Mouse (Mus musculus): ENCODE measurements at regions not wholly inside any gene's neighbourhood (a gene's known extent, or its start where the extent isn't known, plus 50 kb on each side); places are given as distances from the start of the nearest gene placed in this dataset.

DNA sequence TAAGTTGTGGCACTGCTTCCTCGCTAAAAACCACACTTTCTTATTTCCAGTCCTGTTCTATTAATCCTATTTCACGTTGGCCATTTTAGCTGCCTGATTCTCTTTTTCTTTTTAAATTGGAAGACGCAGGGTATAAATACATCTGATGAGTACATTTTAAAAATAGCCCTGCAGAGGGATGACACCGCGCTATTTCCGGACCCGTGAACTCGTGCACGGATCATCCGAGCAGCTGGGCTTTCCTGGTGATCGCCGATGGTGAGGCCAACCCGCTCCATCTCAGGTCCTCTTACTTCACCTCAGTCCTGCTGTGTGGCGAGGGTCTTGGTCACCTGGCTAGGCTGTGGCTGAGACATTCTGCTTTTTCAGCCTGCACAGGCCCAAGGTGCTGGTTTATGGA is 267.9 kb downstream of the Vrk1 start:
- no peaks in the 10 kb centered on the region for H3K4me1 ChIP-seq (ENCODE audit: control insufficient read depth, insufficient read depth, low read length)
- 74% methylated on average over 14 of the region's 14 CpGs for WGBS (ENCODE audit: insufficient replicate concordance)
- no peak overlapping the region for H3K27ac ChIP-seq (ENCODE audit: low read depth, low read length)
- ATAC-seq (replicated peaks; ENCODE audit: insufficient number of reproducible peaks, low FRiP score, low TSS enrichment) = no peak
- no peak overlapping the region for H3K4me2 ChIP-seq
- no peaks in the 10 kb centered on the region for H3K36me3 ChIP-seq (ENCODE audit: control insufficient read depth, insufficient read depth, low read length)
- H3K27me3 ChIP-seq (ENCODE audit: control insufficient read depth, insufficient read depth, low read length) = no peaks in the 10 kb centered on the region
- no peak overlapping the region for H3K4me3 ChIP-seq (ENCODE audit: low read depth, low read length)
- H3K9me3 ChIP-seq (replicated peaks; ENCODE audit: control insufficient read depth, low read length) = 0 out of 2 replicates have a peak, but pooled peaks cover 3% of the 10 kb centered on the region
- no peak overlapping the region for H3K9ac ChIP-seq (ENCODE audit: low read depth, low read length)

- no peak overlapping the region for H3K4me3 ChIP-seq (ENCODE audit: low read depth, low read length)
- no peak for ATAC-seq (replicated peaks; ENCODE audit: insufficient number of reproducible peaks, low FRiP score, low TSS enrichment)
- WGBS (ENCODE audit: insufficient replicate concordance) = 62% methylated on average over 16 of the region's 16 CpGs
- no peak overlapping the region for H3K4me2 ChIP-seq
- no peaks in the 10 kb centered on the region for H3K4me1 ChIP-seq (ENCODE audit: control insufficient read depth, insufficient read depth, low read length)
- H3K27me3 ChIP-seq (ENCODE audit: control insufficient read depth, insufficient read depth, low read length) = no peaks in the 10 kb centered on the region
- no peak overlapping the region for H3K9ac ChIP-seq (ENCODE audit: low read depth, low read length)
- no peak overlapping the region for H3K27ac ChIP-seq (ENCODE audit: low read depth, low read length)
- 0 out of 2 replicates have a peak, but pooled peaks cover 3% of the 10 kb centered on the region for H3K9me3 ChIP-seq (replicated peaks; ENCODE audit: control insufficient read depth, low read length)
- H3K36me3 ChIP-seq (ENCODE audit: control insufficient read depth, insufficient read depth, low read length) = no peaks in the 10 kb centered on the region
Measured at GRCm38 (mm10) chr12:106282491-106283106, 272.6 kb downstream of the Vrk1 start.

- H3K4me2 ChIP-seq = no peak overlapping the region
- H3K9me3 ChIP-seq (replicated peaks; ENCODE audit: control insufficient read depth, low read length) = 0 out of 2 replicates have a peak, but pooled peaks cover 3% of the 10 kb centered on the region
- no peak overlapping the region for H3K9ac ChIP-seq (ENCODE audit: low read depth, low read length)
- 71% methylated on average over 8 of the region's 8 CpGs for WGBS (ENCODE audit: insufficient replicate concordance)
- H3K27ac ChIP-seq (ENCODE audit: low read depth, low read length) = no peak overlapping the region
- no peaks in the 10 kb centered on the region for H3K27me3 ChIP-seq (ENCODE audit: control insufficient read depth, insufficient read depth, low read length)
- no peaks in the 10 kb centered on the region for H3K36me3 ChIP-seq (ENCODE audit: control insufficient read depth, insufficient read depth, low read length)
- H3K4me3 ChIP-seq (ENCODE audit: low read depth, low read length) = no peak overlapping the region
- no peak for ATAC-seq (replicated peaks; ENCODE audit: insufficient number of reproducible peaks, low FRiP score, low TSS enrichment)
- H3K4me1 ChIP-seq (ENCODE audit: control insufficient read depth, insufficient read depth, low read length) = no peaks in the 10 kb centered on the region
Measured at GRCm38 (mm10) chr12:106284814-106285213, 274.8 kb downstream of the Vrk1 start.

DNA sequence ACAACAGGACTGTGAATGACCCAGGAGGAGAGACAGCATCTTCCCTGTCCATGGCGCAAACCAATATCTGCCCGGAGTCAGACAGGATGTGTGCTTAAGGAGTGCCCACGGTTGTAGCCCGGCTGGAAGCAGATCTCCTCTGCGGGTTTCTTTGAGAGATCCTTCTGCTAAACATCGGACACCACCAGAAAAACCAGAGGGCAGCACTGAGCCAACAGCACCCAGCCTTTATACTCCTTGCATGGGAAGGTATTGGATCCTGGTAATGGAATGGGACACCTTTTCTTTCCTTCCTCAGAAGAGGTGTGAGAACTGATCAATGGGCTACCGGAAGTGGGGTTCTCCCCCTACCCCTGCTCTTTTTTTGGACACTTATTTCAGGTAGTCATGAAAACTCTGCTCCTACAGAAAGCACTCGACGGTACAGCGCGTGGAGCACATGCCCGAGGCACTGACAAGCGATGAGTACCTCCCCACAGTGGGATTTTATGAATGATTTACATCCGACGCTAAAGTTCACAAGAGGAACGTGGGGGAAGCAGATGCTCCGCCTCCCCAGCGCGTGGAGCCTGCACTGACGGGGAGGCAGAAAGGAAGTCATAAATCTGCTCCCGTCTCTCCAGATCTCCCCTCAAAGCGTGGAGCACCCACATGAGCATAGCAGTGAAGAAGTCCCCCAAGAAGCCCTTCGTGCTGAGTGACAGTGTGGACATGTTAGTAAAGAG is 278.9 kb downstream of the Vrk1 start:
- Histone ChIP-seq H3K27me3 (ENCODE audit: control insufficient read depth, insufficient read depth, low read length) (no peaks in the 10 kb centered on the region), H3K4me3 (ENCODE audit: low read depth, low read length) (no peak overlapping the region), H3K36me3 (ENCODE audit: control insufficient read depth, insufficient read depth, low read length) (no peaks in the 10 kb centered on the region), H3K4me2 (no peak overlapping the region), H3K27ac (ENCODE audit: low read depth, low read length) (no peak overlapping the region), H3K9ac (ENCODE audit: low read depth, low read length) (no peak overlapping the region), H3K9me3 (replicated peaks; ENCODE audit: control insufficient read depth, low read length) (no peaks in the 10 kb centered on the region), H3K4me1 (ENCODE audit: control insufficient read depth, insufficient read depth, low read length) (no peaks in the 10 kb centered on the region)
- WGBS (ENCODE audit: insufficient replicate concordance) = 68% methylated on average over 23 of the region's 23 CpGs
- no peak for ATAC-seq (replicated peaks; ENCODE audit: insufficient number of reproducible peaks, low FRiP score, low TSS enrichment)

DNA sequence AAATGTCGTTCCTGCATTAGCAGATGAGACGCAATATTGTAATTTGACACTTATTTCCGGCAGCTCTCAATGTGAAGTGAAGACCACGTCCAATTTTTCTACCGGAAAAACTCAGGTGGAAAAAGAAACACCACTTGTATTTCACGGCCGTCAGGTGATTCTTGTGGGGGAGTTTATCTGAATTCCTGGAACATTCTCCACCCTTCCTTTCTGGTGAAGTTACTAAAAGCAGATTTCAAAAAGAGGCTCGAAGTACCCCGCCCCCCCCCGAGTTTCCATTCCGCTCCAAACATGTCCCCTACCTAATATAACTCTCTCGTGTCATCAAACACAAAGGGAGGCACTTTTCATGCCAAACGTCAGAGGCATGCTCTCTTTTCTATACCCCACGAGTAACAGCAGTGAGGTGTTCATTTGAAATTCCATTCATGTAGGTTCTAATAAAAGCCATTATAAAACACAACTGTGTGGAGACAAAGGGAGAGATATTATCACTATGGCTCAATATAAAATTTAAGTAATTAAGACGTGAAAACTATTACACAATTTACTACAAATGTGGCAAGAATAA is 281.5 kb downstream of the Vrk1 start:
- WGBS (ENCODE audit: insufficient replicate concordance) = 69% methylated on average over 15 of the region's 15 CpGs
- no peak for ATAC-seq (replicated peaks; ENCODE audit: insufficient number of reproducible peaks, low FRiP score, low TSS enrichment)

GRCm38 (mm10) chr12:106293117-106293516 is 283.1 kb downstream of the Vrk1 start:
- no peak for ATAC-seq (replicated peaks; ENCODE audit: insufficient number of reproducible peaks, low FRiP score, low TSS enrichment)
- H3K4me2 ChIP-seq = no peak overlapping the region
- no peaks in the 10 kb centered on the region for H3K4me1 ChIP-seq (ENCODE audit: control insufficient read depth, insufficient read depth, low read length)
- H3K36me3 ChIP-seq (ENCODE audit: control insufficient read depth, insufficient read depth, low read length) = no peaks in the 10 kb centered on the region
- no peak overlapping the region for H3K27ac ChIP-seq (ENCODE audit: low read depth, low read length)
- no peak overlapping the region for H3K4me3 ChIP-seq (ENCODE audit: low read depth, low read length)
- H3K9ac ChIP-seq (ENCODE audit: low read depth, low read length) = no peak overlapping the region
- H3K27me3 ChIP-seq (ENCODE audit: control insufficient read depth, insufficient read depth, low read length) = no peaks in the 10 kb centered on the region
- H3K9me3 ChIP-seq (replicated peaks; ENCODE audit: control insufficient read depth, low read length) = no peaks in the 10 kb centered on the region
- 59% methylated on average over 5 of the region's 5 CpGs for WGBS (ENCODE audit: insufficient replicate concordance)

More for the DNA sequence above, 281.5 kb downstream of the Vrk1 start:
- Histone ChIP-seq H3K4me1 (ENCODE audit: control insufficient read depth, insufficient read depth, low read length) (no peaks in the 10 kb centered on the region), H3K9ac (ENCODE audit: low read depth, low read length) (no peak overlapping the region), H3K27ac (ENCODE audit: low read depth, low read length) (no peak overlapping the region), H3K4me3 (ENCODE audit: low read depth, low read length) (no peak overlapping the region), H3K4me2 (no peak overlapping the region), H3K36me3 (ENCODE audit: control insufficient read depth, insufficient read depth, low read length) (no peaks in the 10 kb centered on the region), H3K27me3 (ENCODE audit: control insufficient read depth, insufficient read depth, low read length) (no peaks in the 10 kb centered on the region), H3K9me3 (replicated peaks; ENCODE audit: control insufficient read depth, low read length) (no peaks in the 10 kb centered on the region)

GRCm38 (mm10) chr12:106295596-106295995 is 285.6 kb downstream of the Vrk1 start:
- Histone ChIP-seq H3K36me3 (ENCODE audit: control insufficient read depth, insufficient read depth, low read length) (no peaks in the 10 kb centered on the region), H3K27ac (ENCODE audit: low read depth, low read length) (no peak overlapping the region), H3K4me2 (no peak overlapping the region), H3K4me1 (ENCODE audit: control insufficient read depth, insufficient read depth, low read length) (no peaks in the 10 kb centered on the region), H3K9me3 (replicated peaks; ENCODE audit: control insufficient read depth, low read length) (no peaks in the 10 kb centered on the region), H3K27me3 (ENCODE audit: control insufficient read depth, insufficient read depth, low read length) (no peaks in the 10 kb centered on the region), H3K4me3 (ENCODE audit: low read depth, low read length) (no peak overlapping the region), H3K9ac (ENCODE audit: low read depth, low read length) (no peak overlapping the region)
- no peak for ATAC-seq (replicated peaks; ENCODE audit: insufficient number of reproducible peaks, low FRiP score, low TSS enrichment)
- WGBS (ENCODE audit: insufficient replicate concordance) = 61% methylated on average over 7 of the region's 7 CpGs

GRCm38 (mm10) chr12:106302617-106303016 is 292.6 kb downstream of the Vrk1 start:
- H3K27me3 ChIP-seq (ENCODE audit: control insufficient read depth, insufficient read depth, low read length) = no peaks in the 10 kb centered on the region
- H3K4me2 ChIP-seq = no peak overlapping the region
- H3K9ac ChIP-seq (ENCODE audit: low read depth, low read length) = no peak overlapping the region
- H3K4me3 ChIP-seq (ENCODE audit: low read depth, low read length) = no peak overlapping the region
- no peak for ATAC-seq (replicated peaks; ENCODE audit: insufficient number of reproducible peaks, low FRiP score, low TSS enrichment)
- H3K9me3 ChIP-seq (replicated peaks; ENCODE audit: control insufficient read depth, low read length) = no peaks in the 10 kb centered on the region
- H3K4me1 ChIP-seq (ENCODE audit: control insufficient read depth, insufficient read depth, low read length) = no peaks in the 10 kb centered on the region
- no peak overlapping the region for H3K27ac ChIP-seq (ENCODE audit: low read depth, low read length)
- 45% methylated on average over 8 of the region's 8 CpGs for WGBS (ENCODE audit: insufficient replicate concordance)
- H3K36me3 ChIP-seq (ENCODE audit: control insufficient read depth, insufficient read depth, low read length) = no peaks in the 10 kb centered on the region
